Mouse (Mus musculus) spleen, adult 2 months (tissue): Measurements from ENCODE around the gene Castor2.

Source experiments
- CTCF ChIP-seq: fragments of 200-500 bp; IDR thresholded peaks from 2 replicates; pipeline ENCODE4 v1.5.1; 2011; ENCODE audit warnings: mild to moderate bottlenecking, inconsistent platforms; ENCODE audit not compliant: insufficient read depth, insufficient read length, insufficient replicate concordance; ENCODE audit errors: extremely low read depth
- POLR2A ChIP-seq: fragments of 200-500 bp; IDR thresholded peaks from 2 replicates; pipeline ENCODE4 v1.6.1; 2011; ENCODE audit warnings: low read depth, low read length, inconsistent platforms

- no peak for TF ChIP-seq CTCF
- TF ChIP-seq POLR2A = no peak
Measured at GRCm38 (mm10) chr5:134095766-134096165, 3.7 kb upstream of the Castor2 start.
